Comparison of ENCODE assay signal across 15 mouse cellular contexts in the genomic region with DNA sequence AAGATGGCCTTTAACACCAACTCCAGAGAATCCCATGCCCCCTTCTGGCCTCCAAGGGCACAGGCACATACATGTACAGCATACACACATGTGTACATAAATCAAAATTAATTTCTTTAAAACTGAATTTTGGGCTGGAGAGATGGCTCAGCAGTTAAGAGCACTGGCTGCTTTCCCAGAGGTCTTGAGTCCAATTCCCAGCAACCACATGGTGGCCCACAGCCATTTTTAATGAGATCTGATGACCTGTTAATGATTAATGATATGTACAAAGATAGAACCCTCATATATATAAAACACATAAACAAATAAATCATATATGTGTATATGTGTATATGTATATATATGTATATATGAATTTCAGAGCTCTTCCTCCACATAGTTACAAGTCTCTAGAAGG.
"Had no signal": no experiment of that assay in that cellular context is flagged by ENCODE, and none has a peak within 500 bp of the region (broad histone marks: within the 10 kb centered on the region; RNA-seq: fewer than 3 reads in every experiment).

No protein-coding gene starts in this region.

- DNase-seq: lung, embryonic 14.5 days; lung, postnatal 14 days; lung, postnatal 36 days; right cerebral cortex, postnatal 14 days; thymus, adult 2 months; thymus, postnatal 25 days; thymus, postnatal 4 days had no signal

- ATAC-seq: midbrain, embryonic 13.5 days; midbrain, embryonic 15.5 days had no signal

- H3K27me3 ChIP-seq: midbrain, embryonic 13.5 days; midbrain, embryonic 15.5 days; neural tube, embryonic 12.5 days; stomach, embryonic 15.5 days had no signal

- H3K4me1 ChIP-seq: megakaryocyte, embryonic 14.5 days; midbrain, embryonic 13.5 days; midbrain, embryonic 15.5 days; neural tube, embryonic 12.5 days; stomach, embryonic 15.5 days had no signal

- H3K9ac ChIP-seq: lung, embryonic 14.5 days; midbrain, embryonic 13.5 days; midbrain, embryonic 15.5 days; neural tube, embryonic 12.5 days; stomach, embryonic 15.5 days had no signal

- H3K36me3 ChIP-seq: midbrain, embryonic 13.5 days; midbrain, embryonic 15.5 days; neural tube, embryonic 12.5 days; stomach, embryonic 15.5 days had no signal

- H3K27ac ChIP-seq: macrophage; midbrain, embryonic 13.5 days; midbrain, embryonic 15.5 days; neural tube, embryonic 12.5 days; stomach, embryonic 15.5 days; stomach, postnatal 0 days had no signal

- H3K4me3 ChIP-seq: megakaryocyte, embryonic 14.5 days; midbrain, embryonic 13.5 days; midbrain, embryonic 15.5 days; neural tube, embryonic 12.5 days; stomach, embryonic 15.5 days had no signal

- H3K9me3 ChIP-seq: megakaryocyte, embryonic 14.5 days; midbrain, embryonic 13.5 days; midbrain, embryonic 15.5 days; neural tube, embryonic 12.5 days; stomach, embryonic 15.5 days had no signal

- H3K4me2 ChIP-seq: lung, embryonic 14.5 days; midbrain, embryonic 11.5 days; midbrain, embryonic 13.5 days; midbrain, embryonic 15.5 days; neural tube, embryonic 12.5 days; stomach, embryonic 15.5 days had no signal
